Mouse (Mus musculus): Measurements from ENCODE around the gene Ccl24.
"Not testable (repeated sequence)": the region's sequence is repeated elsewhere in the genome, so short reads cannot be mapped to it uniquely, and the experiment has no call there.

Gene Ccl24

GRCm38 (mm10) chr5:135573006-135573405, at the start of gene Ccl24:
TSS of gene Ccl24 (minus strand) at chr5:135573049.
- no peak for DNase-seq (ENCODE audit: low spot score in 2 of 2)

GRCm38 (mm10) chr5:135621725-135622124, 48.9 kb upstream of the Ccl24 start:
- peak in 1 of 2 experiments; percentile 20 for DNase-seq (ENCODE audit: low spot score in 2 of 2)

DNA sequence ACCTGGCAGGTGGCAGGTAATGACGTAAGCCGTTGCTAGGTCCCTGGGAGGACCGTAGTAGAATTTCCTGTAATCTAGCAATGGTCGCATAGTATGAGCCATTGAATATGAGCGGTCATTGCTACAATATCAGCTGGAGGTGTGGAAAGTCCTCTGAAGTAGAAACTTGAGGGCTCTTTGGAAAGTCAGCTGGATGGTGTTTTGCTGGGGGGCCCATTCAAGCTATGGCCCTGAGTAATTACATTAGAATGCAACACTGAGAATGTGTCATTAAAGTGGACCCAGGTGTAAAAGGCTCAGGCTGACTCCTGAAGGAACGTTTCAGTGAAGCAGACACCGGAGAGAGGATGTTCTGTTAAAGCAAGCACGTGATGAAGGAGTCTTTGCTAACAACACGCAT, 47.7 kb upstream of the Ccl24 start:
- DNase-seq (ENCODE audit: low spot score in 2 of 2): no peak

GRCm38 (mm10) chr5:135619741-135620140, 46.9 kb upstream of the Ccl24 start:
- DNase-seq (ENCODE audit: low spot score in 2 of 2): not testable (repeated sequence)

DNA sequence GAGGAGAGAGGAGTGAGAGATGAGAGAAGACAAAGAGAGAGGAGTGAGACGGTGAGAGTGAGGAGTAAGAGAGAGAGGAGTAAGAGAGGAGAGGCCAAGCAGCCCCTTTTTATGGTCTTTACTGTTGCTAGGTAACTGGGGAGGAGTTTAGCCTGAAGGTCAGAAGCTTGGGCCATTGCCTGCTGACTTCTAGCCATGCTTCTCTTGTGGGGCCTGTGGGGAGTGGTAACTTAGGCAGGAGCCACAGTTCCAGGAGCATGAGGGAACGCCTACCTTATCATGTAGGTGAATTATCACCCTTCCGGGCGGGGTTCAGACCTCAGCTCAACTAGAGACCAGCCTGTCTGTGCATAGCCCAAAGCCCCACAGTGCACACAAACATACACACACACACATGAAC, 36.9 kb upstream of the Ccl24 start:
- DNase-seq (ENCODE audit: low spot score in 2 of 2): no peak

DNA sequence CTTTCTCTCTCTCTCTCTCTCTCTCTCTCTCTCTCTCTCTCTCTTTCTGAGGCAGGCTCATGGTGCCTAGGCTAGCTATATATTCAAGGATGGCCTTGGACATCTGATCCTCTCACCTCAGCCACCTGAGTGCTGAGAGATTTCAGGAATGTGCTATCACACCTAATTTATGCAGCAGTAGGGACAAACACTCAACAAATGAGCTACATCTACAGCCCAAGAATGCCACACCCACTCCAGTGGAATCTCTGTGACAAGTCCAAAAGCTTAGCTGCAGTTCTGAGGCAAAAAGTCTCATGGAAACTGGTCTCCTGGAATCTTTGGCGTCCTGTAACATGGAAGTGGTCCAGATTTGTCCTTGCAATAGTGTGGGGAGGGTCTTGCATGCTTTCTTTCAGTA, 34.7 kb upstream of the Ccl24 start:
- DNase-seq (ENCODE audit: low spot score in 2 of 2): no peak

- DNase-seq (ENCODE audit: low spot score in 2 of 2): not testable (repeated sequence)
These were observed 33.9 kb upstream of the Ccl24 start for GRCm38 (mm10) chr5:135606717-135607116.

GRCm38 (mm10) chr5:135604643-135605042, 31.8 kb upstream of the Ccl24 start:
- not testable (repeated sequence) for DNase-seq (ENCODE audit: low spot score in 2 of 2)

GRCm38 (mm10) chr5:135589996-135590784, 17.3 kb upstream of the Ccl24 start:
- DNase-seq (ENCODE audit: low spot score in 2 of 2): no peak

GRCm38 (mm10) chr5:135587764-135588163, 14.9 kb upstream of the Ccl24 start:
- no peak for DNase-seq (ENCODE audit: low spot score in 2 of 2)

- DNase-seq (ENCODE audit: low spot score in 2 of 2): no peak
These were observed 12.8 kb upstream of the Ccl24 start for GRCm38 (mm10) chr5:135585691-135586090.

DNA sequence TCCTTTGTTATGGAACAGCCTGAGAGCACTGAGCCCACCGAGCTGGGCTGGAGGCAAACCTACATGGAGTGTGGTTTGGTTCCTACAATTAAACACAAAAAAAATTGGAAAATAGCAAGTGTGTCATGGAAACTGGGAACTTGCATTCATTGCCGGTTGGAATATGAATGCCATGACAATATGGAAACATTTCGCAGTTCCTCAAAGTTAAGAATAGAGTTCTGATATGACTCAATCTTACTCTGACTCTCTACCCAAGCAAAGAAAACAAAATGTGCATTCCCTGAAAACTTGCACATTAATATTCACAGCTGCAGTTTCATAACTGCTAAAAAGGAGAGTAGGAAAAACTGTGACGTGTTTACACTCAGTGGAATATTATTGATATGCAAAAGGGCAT, 9.5 kb upstream of the Ccl24 start:
- no peak for DNase-seq (ENCODE audit: low spot score in 2 of 2)

DNA sequence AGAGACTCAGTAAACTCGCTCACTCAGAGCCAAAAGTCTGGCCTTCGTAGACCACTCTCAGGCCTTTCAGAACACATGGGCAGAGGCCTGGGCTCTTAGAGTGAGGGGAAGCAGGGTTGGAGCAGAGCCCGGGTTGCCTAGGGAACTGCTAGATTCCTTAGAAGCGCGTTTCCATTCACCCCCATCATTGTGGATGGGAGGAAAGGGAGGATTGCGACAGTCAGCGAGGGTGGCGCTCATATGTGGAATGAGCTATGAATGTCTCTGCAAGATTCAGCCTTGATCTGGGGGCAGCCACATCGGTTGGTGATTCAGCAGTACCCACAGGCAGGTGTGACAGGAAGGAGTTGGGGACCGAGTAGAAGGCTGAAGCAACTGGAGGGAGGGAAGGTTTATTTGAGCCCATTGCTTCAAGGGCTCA, 6.5 kb upstream of the Ccl24 start:
- DNase-seq (ENCODE audit: low spot score in 2 of 2): peak; percentile 52 to 55

DNA sequence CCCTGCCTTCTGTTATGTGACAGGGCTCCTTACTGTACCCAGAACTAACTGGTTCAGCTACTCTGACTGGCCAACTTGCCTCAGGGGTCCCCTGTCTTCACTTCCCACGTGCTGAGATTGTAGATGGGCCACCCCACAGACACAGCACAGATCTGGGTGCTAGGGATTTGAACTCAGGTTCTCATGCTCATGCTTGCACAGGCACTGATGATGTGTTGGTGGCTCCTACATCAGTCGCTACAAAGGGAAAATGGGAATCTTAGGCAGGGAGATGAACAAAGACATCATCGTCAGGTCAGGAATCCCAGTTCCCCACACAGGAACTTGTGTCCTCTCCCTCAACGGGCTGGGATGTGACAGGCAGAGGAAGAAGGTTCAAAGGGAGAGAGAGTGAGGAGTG, 3.2 kb upstream of the Ccl24 start:
- no peak for DNase-seq (ENCODE audit: low spot score in 2 of 2)

GRCm38 (mm10) chr5:135568698-135569097, 4.2 kb downstream of the Ccl24 start:
- DNase-seq (ENCODE audit: low spot score in 2 of 2): peak in 1 of 2 experiments; percentile 23

GRCm38 (mm10) chr5:135567556-135568265, 5.1 kb downstream of the Ccl24 start:
- DNase-seq (ENCODE audit: low spot score in 2 of 2): no peak

GRCm38 (mm10) chr5:135563469-135563868, 9.4 kb downstream of the Ccl24 start, which contains the start of gene Ccl26:
TSS of gene Ccl26 (minus strand) at chr5:135563569.
- no peak for DNase-seq (ENCODE audit: low spot score in 2 of 2)

DNA sequence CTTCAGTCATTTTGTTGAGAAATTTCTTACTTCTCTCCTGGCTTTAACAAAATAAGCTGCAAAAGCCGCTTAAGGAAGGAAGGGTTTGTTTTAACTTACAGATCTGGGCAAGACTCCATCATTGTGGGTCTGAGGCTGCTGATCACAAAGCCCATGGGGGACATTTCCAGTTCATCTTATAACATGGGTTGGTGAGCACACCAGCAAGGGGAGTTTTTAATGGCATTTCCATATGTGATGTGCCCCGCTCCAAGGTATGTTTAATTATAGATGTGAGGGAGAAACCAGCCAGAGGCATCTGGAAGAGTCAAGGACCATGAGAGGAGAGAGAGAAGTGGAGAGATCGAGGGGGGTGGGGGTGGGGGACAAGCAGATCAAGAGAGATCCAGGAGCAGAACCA, 15.2 kb downstream of the Ccl24 start:
- no peak for DNase-seq (ENCODE audit: low spot score in 2 of 2)

- no peak for DNase-seq (ENCODE audit: low spot score in 2 of 2)
These were observed 15.8 kb downstream of the Ccl24 start for GRCm38 (mm10) chr5:135557051-135557450.

- no peak for DNase-seq (ENCODE audit: low spot score in 2 of 2)
These were observed 16.6 kb downstream of the Ccl24 start for GRCm38 (mm10) chr5:135556259-135556658.

DNA sequence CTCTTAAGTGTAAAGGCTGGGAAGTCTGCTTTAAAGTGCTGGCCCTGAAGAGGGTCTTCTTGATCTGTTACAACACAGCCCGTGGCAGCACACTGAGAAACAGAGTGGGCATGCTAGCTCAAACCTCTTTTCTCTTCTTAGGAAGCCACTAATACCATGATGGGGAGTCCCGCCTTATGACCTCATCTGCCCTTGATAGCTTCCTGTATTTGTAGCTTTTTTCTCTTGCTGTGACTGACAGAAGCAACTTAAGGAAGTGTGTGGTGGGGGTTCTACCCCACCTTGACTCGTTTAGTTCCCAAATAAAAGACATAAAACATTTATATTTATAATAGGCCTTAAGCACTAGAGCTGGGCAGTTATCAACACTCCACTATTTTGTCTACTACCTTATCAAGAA, 21.3 kb downstream of the Ccl24 start:
- DNase-seq (ENCODE audit: low spot score in 2 of 2): no peak

DNA sequence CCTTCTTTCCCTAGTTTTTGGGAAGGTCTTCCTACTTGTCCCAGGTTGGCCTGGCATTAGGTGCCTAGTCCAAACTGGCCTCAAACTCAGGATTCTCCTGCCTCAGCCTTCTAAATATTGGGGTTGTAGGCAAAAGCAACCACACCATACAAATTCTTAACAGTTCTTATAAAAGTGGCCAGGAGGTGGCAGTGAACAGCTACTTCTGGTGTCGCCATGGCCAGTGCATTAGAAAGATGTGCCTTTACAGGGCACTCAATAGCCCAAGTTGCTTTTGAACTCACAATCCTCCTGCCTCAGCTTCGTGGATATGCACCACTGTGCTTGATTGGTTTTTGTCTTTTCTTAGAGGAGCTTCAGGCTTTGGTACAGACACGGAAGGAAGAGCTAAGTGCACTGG, 21.9 kb downstream of the Ccl24 start:
- DNase-seq (ENCODE audit: low spot score in 2 of 2): peak; percentile 34 to 50

GRCm38 (mm10) chr5:135547990-135548389, 24.9 kb downstream of the Ccl24 start:
- no peak for DNase-seq (ENCODE audit: low spot score in 2 of 2)
